Mouse (Mus musculus) limb, embryonic 15.5 days (tissue): ENCODE data around the gene Tmem135. TPM values are rescaled to one million over a fixed set of nuclear protein-coding genes. Genes with fewer than 3 reads are reported as not detected.

Source experiments
- ATAC-seq: fragments of 200-750 bp; cut with Nextera tagmentation; 2 replicates; pipeline ENCODE4 v1.8.0; 2017; ENCODE audit warnings: low read depth, moderate TSS enrichment; ENCODE audit not compliant: insufficient number of reproducible peaks, low FRiP score, low TSS enrichment
- H3K27ac ChIP-seq: fragments of 300-500 bp; sonication (generic); 2 replicates; pipeline ENCODE4 v1.5.1; 2015; ENCODE audit warnings: moderate library complexity, mild to moderate bottlenecking, inconsistent platforms
- H3K27me3 ChIP-seq: fragments of 300-500 bp; sonication (generic); 2 replicates; pipeline ENCODE4 v1.6.1; 2015; ENCODE audit warnings: inconsistent platforms
- H3K36me3 ChIP-seq: fragments of 300-500 bp; sonication (generic); 2 replicates; pipeline ENCODE4 v1.6.1; 2015; ENCODE audit warnings: inconsistent platforms
- H3K4me1 ChIP-seq: fragments of 300-500 bp; sonication (generic); 2 replicates; pipeline ENCODE4 v1.6.1; 2015; ENCODE audit warnings: inconsistent platforms
- H3K4me2 ChIP-seq: fragments of 300-500 bp; sonication (generic); 2 replicates; pipeline ENCODE4 v1.6.1; 2015; ENCODE audit warnings: mild to moderate bottlenecking, inconsistent platforms
- H3K4me3 ChIP-seq: fragments of 300-500 bp; sonication (generic); 2 replicates; pipeline ENCODE4 v1.5.1; 2015; ENCODE audit warnings: mild to moderate bottlenecking, inconsistent platforms
- H3K9ac ChIP-seq: fragments of 300-500 bp; sonication (generic); 2 replicates; pipeline ENCODE4 v1.6.1; 2015; ENCODE audit warnings: inconsistent platforms
- H3K9me3 ChIP-seq: fragments of 300-500 bp; sonication (generic); 2 replicates; pipeline ENCODE4 v1.6.1; 2016; ENCODE audit warnings: inconsistent platforms
- whole genome bisulfite sequencing: fragments of 180-500 bp; shearing (Covaris S2); methylation state at CpG from one replicate; pipeline ENCODE4 v1.1.7; 2015; 5-methylcytosine and 5-hydroxymethylcytosine counted together
- polyA plus RNA-seq: library from polyadenylated mRNA; unstranded; fragments of >200 nt; fragmentation: Nextera tagmentation; extraction: Ambion mirVana; gene quantifications from 2 replicates; pipeline ENCODE4 v1.2.1, GENCODE M21; 2015

Tmem135 gene
- polyA plus RNA-seq, 1 experiment from 2014 or later = 19.4 TPM

GRCm38 (mm10) chr7:89232499-89233145, 171.4 kb downstream of the Tmem135 start:
- Histone ChIP-seq H3K27me3 (no peaks in the 10 kb centered on the region), H3K36me3 (no peaks in the 10 kb centered on the region), H3K4me1 (no peaks in the 10 kb centered on the region; the same call in 1 of the 2 replicates), H3K4me2 (no peak overlapping the region), H3K4me3 (no peak overlapping the region), H3K27ac (no peak overlapping the region), H3K9me3 (no peaks in the 10 kb centered on the region), H3K9ac (no peak overlapping the region)
- 93% methylated on average over 3 of the region's 3 CpGs for WGBS
- no peak for ATAC-seq

GRCm38 (mm10) chr7:89231200-89231790, 172.7 kb downstream of the Tmem135 start:
- Histone ChIP-seq H3K9ac (no peak overlapping the region), H3K4me3 (no peak overlapping the region), H3K4me2 (no peak overlapping the region), H3K27ac (no peak overlapping the region), H3K27me3 (no peaks in the 10 kb centered on the region), H3K9me3 (no peaks in the 10 kb centered on the region), H3K36me3 (no peaks in the 10 kb centered on the region), H3K4me1 (no peaks in the 10 kb centered on the region; the same call in 1 of the 2 replicates)
- no peak for ATAC-seq
- 80% methylated on average over 3 of the region's 3 CpGs for WGBS

- Histone ChIP-seq H3K4me3 (no peak overlapping the region), H3K4me2 (no peak overlapping the region), H3K27me3 (no peaks in the 10 kb centered on the region), H3K9me3 (no peaks in the 10 kb centered on the region), H3K4me1 (no peaks in the 10 kb centered on the region), H3K9ac (no peak overlapping the region), H3K36me3 (no peaks in the 10 kb centered on the region), H3K27ac (no peak overlapping the region)
- 66% methylated on average over 1 of the region's 1 CpGs for WGBS
- no peak for ATAC-seq
Measured at GRCm38 (mm10) chr7:89222609-89223008, 181.4 kb downstream of the Tmem135 start.

DNA sequence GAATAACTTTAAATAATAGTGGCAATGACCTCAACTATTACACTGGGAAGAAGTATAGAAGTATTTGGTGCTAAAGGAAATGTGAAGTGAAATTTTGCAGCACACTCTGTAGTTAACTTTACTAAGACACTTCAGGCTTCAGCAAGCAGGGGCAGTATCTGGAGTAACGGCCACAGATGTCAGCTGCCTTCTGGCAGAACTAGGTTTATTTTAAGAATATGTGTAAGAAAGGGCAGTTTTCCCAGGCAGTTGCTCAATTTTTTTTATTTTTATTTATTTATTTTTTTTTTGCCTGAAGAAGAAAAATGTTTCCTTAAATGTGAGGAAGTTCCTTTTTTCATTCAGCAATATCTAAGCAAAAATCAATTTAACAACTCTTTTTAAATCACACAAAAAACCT, 187.4 kb downstream of the Tmem135 start:
- no peaks in the 10 kb centered on the region for H3K9me3 ChIP-seq
- WGBS = 31% methylated on average over 1 of the region's 1 CpGs
- no peak overlapping the region for H3K4me2 ChIP-seq
- 0 out of 2 replicates have a peak, but pooled peaks cover 5% of the 10 kb centered on the region for H3K4me1 ChIP-seq
- no peaks in the 10 kb centered on the region for H3K36me3 ChIP-seq
- no peak overlapping the region for H3K27ac ChIP-seq
- no peaks in the 10 kb centered on the region for H3K27me3 ChIP-seq
- H3K9ac ChIP-seq = no peak overlapping the region
- no peak for ATAC-seq
- H3K4me3 ChIP-seq = no peak overlapping the region

DNA sequence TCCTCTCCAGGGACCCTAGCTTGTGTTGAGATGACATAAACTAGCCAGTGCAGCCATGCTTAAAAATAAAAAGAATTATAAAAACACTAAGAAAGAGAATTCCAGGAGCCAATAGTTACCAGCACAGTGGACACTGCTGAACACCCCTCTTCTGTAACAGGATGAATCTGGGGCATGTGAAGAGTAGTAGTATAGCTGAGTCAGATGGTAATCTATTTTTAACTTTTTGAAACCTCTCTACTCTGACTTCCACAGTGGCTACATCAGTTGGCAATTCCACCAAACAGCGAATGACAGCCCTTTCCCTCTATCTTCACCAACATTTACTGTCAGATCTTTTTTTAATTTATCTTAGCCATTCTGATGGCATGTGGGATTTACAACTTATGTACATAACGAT, 187.9 kb downstream of the Tmem135 start:
- Histone ChIP-seq H3K9ac (no peak overlapping the region), H3K9me3 (no peaks in the 10 kb centered on the region), H3K4me3 (no peak overlapping the region), H3K4me2 (no peak overlapping the region), H3K4me1 (0 out of 2 replicates have a peak, but pooled peaks cover 5% of the 10 kb centered on the region), H3K36me3 (no peaks in the 10 kb centered on the region), H3K27ac (no peak overlapping the region; the same call in 1 of the 2 replicates), H3K27me3 (no peaks in the 10 kb centered on the region)
- WGBS = 80% methylated on average over 2 of the region's 2 CpGs
- ATAC-seq = no peak

DNA sequence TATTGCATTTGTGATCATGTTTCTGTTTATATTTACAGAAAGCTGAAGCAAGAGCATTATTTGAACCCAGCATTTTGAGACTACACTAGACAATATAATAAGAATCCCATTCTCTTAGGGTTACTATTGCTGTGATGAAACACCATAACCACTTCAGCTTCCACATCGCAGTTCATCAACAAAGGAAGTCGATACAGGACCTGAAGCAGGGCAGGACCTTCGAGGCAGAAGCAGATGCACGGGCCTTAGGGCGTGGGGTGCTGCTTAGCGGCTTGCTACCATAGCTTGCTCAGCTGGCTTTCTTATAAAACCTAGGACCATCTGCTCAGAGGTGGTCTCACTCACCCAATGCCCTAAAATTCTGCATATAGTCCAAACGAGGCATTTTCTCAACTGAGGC, 188.3 kb downstream of the Tmem135 start:
- H3K27ac ChIP-seq = no peak overlapping the region
- H3K9me3 ChIP-seq = no peaks in the 10 kb centered on the region

DNA sequence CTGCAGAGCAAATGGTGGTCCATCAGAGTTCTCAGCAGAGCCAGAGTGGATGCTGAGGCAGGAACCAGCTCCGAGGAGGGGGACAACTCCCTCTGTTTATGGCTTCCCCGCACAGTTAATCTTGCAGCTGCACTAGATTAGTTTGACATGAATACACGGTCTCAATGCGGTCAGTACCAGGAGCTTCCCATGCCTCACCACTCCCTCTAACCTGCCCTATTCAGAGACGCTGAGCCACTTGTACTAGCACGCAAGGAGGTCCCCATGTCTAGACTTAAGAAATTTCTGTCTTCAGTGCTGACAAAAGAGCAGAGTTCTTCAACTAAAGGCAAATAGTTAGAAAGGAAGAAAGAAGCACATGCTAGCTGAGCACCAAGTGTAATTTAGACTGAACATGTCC, 193.5 kb downstream of the Tmem135 start:
- no peak overlapping the region for H3K27ac ChIP-seq
- 23% methylated on average over 6 of the region's 6 CpGs for WGBS
- no peak overlapping the region for H3K9ac ChIP-seq
- H3K9me3 ChIP-seq = no peaks in the 10 kb centered on the region
- ATAC-seq = no peak
- H3K36me3 ChIP-seq = no peaks in the 10 kb centered on the region
- no peaks in the 10 kb centered on the region for H3K27me3 ChIP-seq
- H3K4me3 ChIP-seq = no peak overlapping the region
- H3K4me2 ChIP-seq = no peak overlapping the region
- H3K4me1 ChIP-seq = peaks cover 4% of the 10 kb centered on the region

More for the DNA sequence above, 188.3 kb downstream of the Tmem135 start:
- no peaks in the 10 kb centered on the region for H3K36me3 ChIP-seq
- WGBS = 47% methylated on average over 7 of the region's 7 CpGs
- H3K27me3 ChIP-seq = no peaks in the 10 kb centered on the region
- ATAC-seq = no peak
- H3K4me1 ChIP-seq = 0 out of 2 replicates have a peak, but pooled peaks cover 5% of the 10 kb centered on the region
- no peak overlapping the region for H3K9ac ChIP-seq
- H3K4me3 ChIP-seq = no peak overlapping the region
- H3K4me2 ChIP-seq = no peak overlapping the region

GRCm38 (mm10) chr7:89206165-89206564, 197.9 kb downstream of the Tmem135 start:
- no peak for ATAC-seq

GRCm38 (mm10) chr7:89205402-89205801, 198.6 kb downstream of the Tmem135 start:
- Histone ChIP-seq H3K36me3 (no peaks in the 10 kb centered on the region), H3K4me1 (peaks cover 4% of the 10 kb centered on the region), H3K4me3 (no peak overlapping the region), H3K27ac (no peak overlapping the region), H3K9me3 (no peaks in the 10 kb centered on the region), H3K27me3 (no peaks in the 10 kb centered on the region), H3K4me2 (no peak overlapping the region), H3K9ac (no peak overlapping the region)
- ATAC-seq = no peak
- WGBS = 88% methylated on average over 1 of the region's 1 CpGs

More at GRCm38 (mm10) chr7:89206165-89206564, 197.9 kb downstream of the Tmem135 start:
- Histone ChIP-seq H3K4me3 (no peak overlapping the region), H3K9ac (no peak overlapping the region), H3K36me3 (no peaks in the 10 kb centered on the region), H3K4me2 (no peak overlapping the region), H3K9me3 (no peaks in the 10 kb centered on the region), H3K27me3 (no peaks in the 10 kb centered on the region), H3K27ac (no peak overlapping the region), H3K4me1 (peaks cover 7% of the 10 kb centered on the region)
- 78% methylated on average over 3 of the region's 3 CpGs for WGBS

- H3K4me3 ChIP-seq = no peak overlapping the region
- no peak overlapping the region for H3K4me2 ChIP-seq
- H3K4me1 ChIP-seq = 0 out of 2 replicates have a peak, but pooled peaks cover 2% of the 10 kb centered on the region
- 42% methylated on average over 5 of the region's 5 CpGs for WGBS
- no peak for ATAC-seq
- H3K27me3 ChIP-seq = no peaks in the 10 kb centered on the region
- no peak overlapping the region for H3K27ac ChIP-seq
- H3K9ac ChIP-seq = no peak overlapping the region
- H3K9me3 ChIP-seq = no peaks in the 10 kb centered on the region
- no peaks in the 10 kb centered on the region for H3K36me3 ChIP-seq
Measured at GRCm38 (mm10) chr7:89203144-89203543, 200.9 kb downstream of the Tmem135 start.

- Histone ChIP-seq H3K27ac (no peak overlapping the region; the same call in 1 of the 2 replicates), H3K9me3 (no peaks in the 10 kb centered on the region), H3K9ac (no peak overlapping the region), H3K27me3 (no peaks in the 10 kb centered on the region), H3K4me1 (0 out of 2 replicates have a peak, but pooled peaks cover 2% of the 10 kb centered on the region), H3K36me3 (no peaks in the 10 kb centered on the region), H3K4me2 (no peak overlapping the region), H3K4me3 (no peak overlapping the region)
- no peak; the same call in 1 of the 2 replicates for ATAC-seq
Measured at GRCm38 (mm10) chr7:89201954-89202353, 202.1 kb downstream of the Tmem135 start.

DNA sequence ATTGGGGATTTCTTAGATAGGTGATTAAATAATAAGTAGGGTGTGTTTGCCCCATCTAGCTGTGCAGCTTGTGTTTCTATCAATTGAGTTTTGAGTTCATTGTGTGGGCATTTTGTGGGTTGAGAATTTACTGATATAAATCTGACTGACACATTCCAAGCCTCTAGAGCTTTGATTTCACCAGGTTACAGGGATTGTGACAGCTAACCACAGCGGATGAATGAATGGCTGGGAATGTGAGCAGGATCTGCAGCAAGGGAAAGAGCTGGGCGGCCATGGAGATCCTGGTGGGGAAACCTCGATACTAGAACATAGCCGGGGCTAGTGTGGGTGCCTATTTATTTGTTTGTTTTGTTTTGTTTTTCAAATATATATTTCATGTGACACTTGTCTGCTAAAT, 205.5 kb downstream of the Tmem135 start:
- no peak for ATAC-seq
- H3K4me2 ChIP-seq = no peak overlapping the region
- H3K9me3 ChIP-seq = no peaks in the 10 kb centered on the region
- no peak overlapping the region for H3K4me3 ChIP-seq
- H3K9ac ChIP-seq = no peak overlapping the region
- 83% methylated on average over 4 of the region's 4 CpGs for WGBS
- no peak overlapping the region for H3K27ac ChIP-seq
- no peaks in the 10 kb centered on the region for H3K27me3 ChIP-seq
- peaks cover 13% of the 10 kb centered on the region for H3K4me1 ChIP-seq
- no peaks in the 10 kb centered on the region for H3K36me3 ChIP-seq
